Mouse (Mus musculus) erythroblast, embryonic 14.5 days (primary cell): ENCODE data around the gene Vdac1. TPM values are rescaled to one million over a fixed set of nuclear protein-coding genes. Genes with fewer than 3 reads are reported as not detected.

Source experiments
- H3K27me3 ChIP-seq: 2 replicates; pipeline ENCODE4 v1.6.1; 2012; ENCODE audit warnings: inconsistent platforms; ENCODE audit not compliant: control insufficient read depth
- H3K36me3 ChIP-seq: 2 replicates; pipeline ENCODE4 v1.6.1; 2012; ENCODE audit warnings: mild to moderate bottlenecking, inconsistent platforms; ENCODE audit not compliant: control insufficient read depth
- H3K4me1 ChIP-seq: 2 replicates; pipeline ENCODE4 v1.6.1; 2012; ENCODE audit warnings: inconsistent platforms; ENCODE audit not compliant: control insufficient read depth
- H3K4me3 ChIP-seq: replicated peaks from 2 replicates; pipeline ENCODE3; 2012; ENCODE audit warnings: moderate library complexity, mild to moderate bottlenecking, inconsistent platforms
- H3K9me3 ChIP-seq: 2 replicates; pipeline ENCODE4 v1.6.1; 2012; ENCODE audit warnings: low read length, inconsistent platforms, mixed read lengths; ENCODE audit not compliant: control insufficient read depth
- GATA1 ChIP-seq: IDR thresholded peaks from 2 replicates; pipeline ENCODE4 v1.6.1; 2012; ENCODE audit warnings: low read length, inconsistent platforms, mixed read lengths
- TAL1 ChIP-seq: IDR thresholded peaks from 3 replicates; pipeline ENCODE4 v1.6.1; 2012; ENCODE audit warnings: low read length, inconsistent platforms, mixed read lengths
- polyA plus RNA-seq: library from polyadenylated mRNA; stranded (reverse); fragments of >175 nt; gene quantifications from 2 replicates; pipeline ENCODE4 v1.2.3, GENCODE M21; 2012

Gene Vdac1
- polyA plus RNA-seq, 1 experiment = 1.0 TPM

DNA sequence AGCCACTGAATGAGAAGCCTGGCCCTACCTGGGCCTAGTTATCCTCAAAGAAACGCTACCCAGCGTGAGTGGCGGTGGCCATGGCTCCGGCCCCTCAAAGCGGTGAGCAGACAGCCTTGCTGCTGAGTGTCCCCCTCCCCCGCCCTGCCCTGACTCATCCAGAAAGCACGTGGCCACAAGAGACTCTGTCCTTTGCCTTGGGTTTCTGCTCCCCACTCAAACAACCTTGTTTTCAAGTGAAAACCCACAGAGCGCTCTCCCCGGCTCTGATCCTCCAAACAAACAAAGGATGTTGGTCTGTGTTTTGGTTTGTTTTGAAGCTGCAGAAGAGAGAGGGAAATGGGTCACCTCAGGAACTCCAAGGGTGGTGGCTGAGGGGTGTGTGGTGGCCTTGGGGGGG lies 19.7 kb upstream of the Vdac1 start:
- Histone ChIP-seq H3K4me3 (no peak overlapping the region), H3K36me3 (no peaks in the 10 kb centered on the region), H3K4me1 (peaks cover 14% of the 10 kb centered on the region), H3K9me3 (no peaks in the 10 kb centered on the region), H3K27me3 (no peaks in the 10 kb centered on the region; the same call in 1 of the 2 replicates)
- no peak for TF ChIP-seq TAL1
- TF ChIP-seq GATA1 = no peak

DNA sequence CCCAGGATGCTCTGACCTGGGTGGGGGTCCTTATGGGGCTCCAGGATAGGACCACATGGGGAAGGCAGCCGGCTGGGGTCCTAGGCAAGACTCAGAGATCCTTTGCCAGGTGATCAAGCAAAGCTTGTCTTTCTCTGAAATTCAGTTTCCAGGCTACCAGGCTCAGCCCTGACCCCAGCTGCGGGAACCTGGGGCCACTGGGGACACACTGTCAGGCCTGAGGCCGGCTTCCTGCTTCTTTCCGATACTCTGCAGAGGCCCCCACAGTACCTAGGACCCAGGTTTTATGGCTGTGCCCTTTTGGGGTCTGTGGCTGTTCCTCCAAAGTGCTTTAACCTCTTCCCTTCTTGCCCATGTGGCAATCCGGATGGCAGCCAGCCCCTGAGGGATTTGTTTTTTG lies 19.2 kb upstream of the Vdac1 start:
- Histone ChIP-seq H3K36me3 (no peaks in the 10 kb centered on the region), H3K27me3 (no peaks in the 10 kb centered on the region; the same call in 1 of the 2 replicates), H3K4me1 (peaks cover 19% of the 10 kb centered on the region), H3K4me3 (no peak overlapping the region), H3K9me3 (no peaks in the 10 kb centered on the region)
- TF ChIP-seq GATA1 (no peak), TAL1 (no peak)

GRCm38 (mm10) chr11:52342296-52342695 lies 18.4 kb upstream of the Vdac1 start:
- H3K4me1 ChIP-seq = peaks cover 23% of the 10 kb centered on the region
- H3K9me3 ChIP-seq = no peaks in the 10 kb centered on the region
- no peak for TF ChIP-seq GATA1
- no peak for TF ChIP-seq TAL1
- H3K36me3 ChIP-seq = no peaks in the 10 kb centered on the region
- H3K4me3 ChIP-seq = no peak overlapping the region
- H3K27me3 ChIP-seq = no peaks in the 10 kb centered on the region; the same call in 1 of the 2 replicates

- peaks cover 23% of the 10 kb centered on the region for H3K4me1 ChIP-seq
- no peak for TF ChIP-seq TAL1
- TF ChIP-seq GATA1 = no peak
- H3K27me3 ChIP-seq = no peaks in the 10 kb centered on the region; the same call in 1 of the 2 replicates
- no peaks in the 10 kb centered on the region for H3K36me3 ChIP-seq
- no peaks in the 10 kb centered on the region for H3K9me3 ChIP-seq
- H3K4me3 ChIP-seq = no peak overlapping the region
These were observed 17.5 kb upstream of the Vdac1 start for GRCm38 (mm10) chr11:52343162-52343561.

DNA sequence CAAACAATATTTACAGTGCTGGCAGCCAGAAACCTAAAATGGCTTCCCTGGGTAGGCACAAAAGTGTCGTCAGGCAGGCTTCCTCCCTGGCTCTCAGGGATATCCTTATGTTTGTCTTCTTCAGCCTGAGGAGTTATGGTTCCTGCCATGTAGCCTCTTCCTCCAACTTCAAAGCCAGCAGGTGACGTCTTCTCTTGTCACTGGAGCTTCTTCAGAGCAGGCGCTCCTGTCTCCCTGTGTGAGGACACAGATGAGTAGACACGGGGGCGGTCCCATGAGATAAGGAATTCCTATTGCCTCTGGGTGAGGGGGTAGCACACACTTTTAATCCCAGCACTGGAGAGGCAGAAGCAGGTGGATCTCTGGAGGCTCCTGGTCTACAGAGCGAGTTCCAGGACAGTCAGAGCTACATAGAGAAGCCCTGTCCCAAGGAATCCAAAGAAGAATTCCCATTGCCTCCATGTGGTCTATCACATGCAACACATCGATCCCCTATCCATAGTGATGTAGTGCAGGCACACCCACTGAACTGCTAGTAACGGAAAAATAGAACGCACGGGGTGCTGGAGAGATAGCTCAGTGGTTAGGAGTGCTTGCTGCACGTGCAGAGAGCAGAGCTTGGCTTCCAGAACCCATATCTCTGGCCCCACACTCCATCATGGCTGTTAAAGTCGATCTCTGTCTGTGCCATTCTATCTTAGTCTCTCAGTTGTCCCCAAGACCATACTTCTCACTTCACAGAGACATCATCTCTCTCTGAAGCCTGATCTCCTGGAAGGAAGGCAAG lies 15.5 kb upstream of the Vdac1 start:
- Histone ChIP-seq H3K4me1 (peaks cover 26% of the 10 kb centered on the region), H3K36me3 (no peaks in the 10 kb centered on the region), H3K4me3 (no peak overlapping the region), H3K27me3 (no peaks in the 10 kb centered on the region), H3K9me3 (peaks cover 3% of the 10 kb centered on the region; the same call in 1 of the 2 replicates)
- no peak for TF ChIP-seq GATA1
- no peak for TF ChIP-seq TAL1

DNA sequence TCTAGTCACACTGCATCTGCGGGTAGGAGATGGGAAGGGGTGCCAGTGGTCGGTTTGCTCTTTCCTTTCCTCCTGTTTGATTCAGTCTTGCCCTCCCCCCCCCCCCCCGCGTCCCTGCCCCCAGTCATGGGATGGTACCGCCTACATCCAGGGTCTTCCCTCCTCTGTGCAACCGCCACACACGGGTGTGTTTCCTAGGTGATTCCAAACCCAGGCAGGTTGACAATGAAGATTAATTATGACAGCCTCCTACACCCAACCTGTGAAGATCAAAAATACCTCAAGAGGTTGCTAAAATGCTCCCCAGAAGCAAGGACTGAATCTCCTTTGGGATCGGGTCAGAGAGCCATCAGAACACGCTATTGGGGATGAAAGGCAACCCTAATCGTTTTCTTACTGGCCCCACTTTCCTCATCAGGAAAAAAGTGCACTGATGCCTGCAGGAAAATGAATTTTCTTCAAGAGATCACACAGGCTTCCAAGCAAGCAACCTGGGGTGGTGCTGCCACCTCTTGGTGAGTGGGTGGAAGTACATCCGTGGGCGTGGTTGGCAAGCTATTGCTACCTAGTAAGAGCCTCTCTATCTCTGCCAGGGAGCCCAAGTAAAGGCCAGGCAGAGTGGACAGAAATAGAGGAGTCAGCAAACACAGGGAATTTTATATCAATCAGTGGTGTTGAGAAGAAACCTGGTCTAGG lies 14.6 kb upstream of the Vdac1 start:
- H3K36me3 ChIP-seq = no peaks in the 10 kb centered on the region
- no peaks in the 10 kb centered on the region for H3K27me3 ChIP-seq
- peaks cover 35% of the 10 kb centered on the region for H3K4me1 ChIP-seq
- H3K4me3 ChIP-seq = peak overlapping the region; percentile 60
- TF ChIP-seq GATA1 (no peak), TAL1 (no peak)
- peaks cover 3% of the 10 kb centered on the region; the same call in 1 of the 2 replicates for H3K9me3 ChIP-seq

DNA sequence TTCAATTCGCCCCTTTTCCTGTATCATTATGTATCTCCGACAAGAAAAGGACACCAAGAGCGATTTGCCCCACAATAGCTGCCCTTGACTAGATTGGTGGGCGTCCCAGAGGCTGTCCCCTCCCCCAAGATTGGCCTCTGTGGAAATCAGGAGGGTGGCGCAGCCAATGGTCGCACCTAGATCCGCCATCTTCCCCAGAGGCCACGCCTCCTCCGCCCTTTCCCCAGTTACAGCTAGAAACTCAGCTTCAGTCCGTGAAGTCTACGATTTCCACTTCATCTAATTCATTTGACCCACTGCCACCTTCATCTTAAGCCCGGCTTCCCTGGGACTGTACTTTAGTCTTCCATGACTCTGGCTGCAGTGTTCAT lies 14.0 kb upstream of the Vdac1 start:
- Histone ChIP-seq H3K9me3 (peaks cover 3% of the 10 kb centered on the region; the same call in 1 of the 2 replicates), H3K27me3 (no peaks in the 10 kb centered on the region), H3K4me3 (peak overlapping the region; percentile 60), H3K36me3 (no peaks in the 10 kb centered on the region), H3K4me1 (peaks cover 40% of the 10 kb centered on the region)
- TF ChIP-seq GATA1 (no peak), TAL1 (no peak)

GRCm38 (mm10) chr11:52348156-52348555 lies 12.5 kb upstream of the Vdac1 start:
- TF ChIP-seq GATA1 (no peak), TAL1 (no peak)
- peaks cover 46% of the 10 kb centered on the region for H3K4me1 ChIP-seq
- H3K36me3 ChIP-seq = no peaks in the 10 kb centered on the region
- H3K4me3 ChIP-seq = no peak overlapping the region
- H3K9me3 ChIP-seq = peaks cover 3% of the 10 kb centered on the region; the same call in 1 of the 2 replicates
- H3K27me3 ChIP-seq = no peaks in the 10 kb centered on the region

DNA sequence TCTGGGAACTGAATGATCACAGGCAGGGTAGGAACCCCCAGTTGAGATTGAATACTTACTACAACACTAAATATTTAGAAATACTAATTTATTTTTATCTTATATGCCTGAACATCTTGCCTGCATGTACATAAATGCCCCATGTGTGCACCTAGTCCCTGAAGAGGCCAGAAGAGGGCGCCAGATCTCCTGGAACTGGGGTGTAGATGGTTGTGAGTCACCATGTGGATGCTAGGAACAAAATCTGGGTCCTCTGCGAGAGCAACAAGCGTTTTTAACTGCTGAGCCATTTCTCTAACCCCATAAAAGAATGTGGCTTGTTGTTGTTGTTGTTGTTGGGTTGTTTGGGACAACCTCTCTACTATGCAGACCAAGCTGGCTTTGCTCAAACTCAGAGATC lies 11.9 kb upstream of the Vdac1 start:
- Histone ChIP-seq H3K4me1 (peaks cover 46% of the 10 kb centered on the region), H3K4me3 (no peak overlapping the region), H3K27me3 (no peaks in the 10 kb centered on the region), H3K9me3 (peaks cover 3% of the 10 kb centered on the region; the same call in 1 of the 2 replicates), H3K36me3 (no peaks in the 10 kb centered on the region)
- TF ChIP-seq GATA1 (no peak), TAL1 (no peak)
